Mouse (Mus musculus): ENCODE data around the gene Gba2.
A peak's percentile ranks its signal among the peaks of the same experiment; 100 is the strongest.

The Gba2 gene

DNA sequence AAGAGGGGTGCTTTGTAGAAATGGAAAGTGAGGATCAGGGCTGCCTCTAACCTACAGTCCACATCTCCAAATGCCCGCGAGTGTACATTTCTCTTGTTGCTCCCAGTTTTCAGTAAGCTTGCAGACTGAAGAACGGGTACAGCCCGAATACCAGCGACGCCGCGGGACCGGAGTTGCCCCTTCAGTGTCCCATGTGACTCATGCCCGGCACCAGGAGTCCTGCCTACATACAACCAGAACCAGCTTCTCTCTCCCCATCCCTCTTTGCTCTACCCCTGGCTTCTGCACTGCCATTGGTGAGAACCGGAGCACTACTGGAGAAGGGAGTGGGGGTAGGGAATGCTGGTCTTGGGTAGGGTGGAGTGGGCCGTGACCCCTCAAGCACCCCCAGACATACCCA lies 2.7 kb upstream of the Gba2 start:
- DNase-seq (ENCODE audit: low read depth), result no peak

DNA sequence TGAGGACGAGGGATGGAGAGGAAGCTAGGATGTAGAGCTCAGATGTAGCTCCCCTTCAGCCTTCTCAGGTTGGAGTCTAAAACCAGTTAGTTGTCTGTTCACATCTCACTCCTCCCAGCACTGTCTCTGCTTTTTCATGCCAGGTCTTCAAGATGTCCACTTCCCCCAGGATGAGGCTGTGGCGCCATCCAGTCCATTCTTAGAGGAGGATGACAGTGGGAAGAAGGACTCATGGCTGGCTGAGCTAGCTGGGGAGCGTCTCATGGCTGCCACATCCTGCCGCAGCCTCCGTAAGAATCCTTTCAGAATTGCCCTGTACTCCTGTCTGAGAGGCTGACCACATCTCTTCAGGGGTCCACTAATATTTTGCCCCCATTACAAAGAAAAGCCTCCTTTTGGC lies 2.0 kb upstream of the Gba2 start:
- DNase-seq (ENCODE audit: low read depth), result no peak

DNA sequence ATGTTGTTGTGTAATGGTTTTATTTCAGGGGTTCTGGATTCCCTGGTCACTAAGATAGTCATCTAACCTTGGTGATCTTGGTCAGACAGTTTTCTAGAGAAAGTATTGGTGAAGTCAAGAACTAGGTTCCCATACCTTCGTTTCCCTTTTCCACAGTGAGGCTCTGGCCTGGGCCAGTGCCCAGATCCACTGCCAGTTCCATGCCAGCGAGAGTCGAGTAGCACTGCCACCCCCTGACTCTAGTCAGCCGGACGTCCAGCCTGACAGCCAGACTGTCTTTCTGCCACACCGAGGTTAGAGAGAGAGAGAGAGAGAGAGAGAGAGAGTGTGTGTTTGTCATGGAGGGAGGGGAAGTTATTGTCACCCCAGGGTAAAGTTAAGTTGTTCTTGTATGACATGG lies 1.1 kb upstream of the Gba2 start:
- DNase-seq (ENCODE audit: low read depth), result no peak

DNA sequence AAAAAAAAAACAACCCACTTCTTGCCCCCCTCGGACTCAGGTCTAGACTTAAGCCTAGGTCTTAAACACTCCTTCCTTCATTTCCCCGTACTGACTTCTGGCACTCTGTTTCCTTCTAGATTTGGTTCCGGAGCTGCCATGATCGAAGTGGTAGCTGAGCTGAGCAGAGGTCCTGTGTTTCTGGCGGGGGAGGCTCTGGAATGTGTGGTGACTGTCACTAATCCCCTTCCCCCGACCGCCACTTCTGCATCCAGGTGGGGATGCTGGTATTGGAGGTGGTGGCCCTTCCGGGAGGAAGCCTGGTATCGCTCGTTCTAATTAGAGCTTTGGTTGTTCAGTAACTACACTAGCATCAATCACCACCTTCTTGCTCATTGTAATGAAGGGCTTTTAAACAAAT lies 583 bp upstream of the Gba2 start:
- no peak for DNase-seq (ENCODE audit: low read depth)

DNA sequence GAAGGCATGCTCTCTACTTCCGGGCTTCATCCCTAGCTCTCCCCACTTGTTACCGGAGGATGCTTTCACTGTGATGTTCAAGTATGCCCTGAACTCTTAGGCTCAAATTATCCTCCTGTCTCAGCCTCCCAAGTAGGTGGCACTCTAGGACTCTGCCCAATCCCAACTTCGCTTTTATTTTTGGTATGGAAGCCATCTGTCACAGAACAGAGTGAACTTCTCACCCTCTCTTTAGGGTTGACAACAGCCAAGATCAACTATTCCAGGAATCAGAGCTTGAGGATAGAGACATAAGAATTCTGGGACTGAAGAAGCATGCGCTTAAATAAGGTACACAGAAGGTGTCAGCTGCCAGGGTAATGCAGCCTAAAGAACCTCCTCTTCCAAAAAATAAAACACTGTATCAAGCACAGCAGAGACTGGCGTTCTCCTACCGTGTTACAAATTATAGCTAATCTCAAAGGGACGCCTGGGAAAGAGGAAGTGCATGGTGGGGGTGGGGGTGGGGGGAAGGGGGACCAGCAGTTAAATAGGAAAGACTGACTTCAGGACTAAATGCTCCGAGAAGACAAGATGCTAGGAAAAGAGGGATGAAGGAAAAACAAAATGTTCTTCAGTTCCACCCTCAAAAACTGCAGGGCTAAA lies 1.3 kb downstream of the Gba2 start:
- DNase-seq (ENCODE audit: low read depth), result no peak

DNA sequence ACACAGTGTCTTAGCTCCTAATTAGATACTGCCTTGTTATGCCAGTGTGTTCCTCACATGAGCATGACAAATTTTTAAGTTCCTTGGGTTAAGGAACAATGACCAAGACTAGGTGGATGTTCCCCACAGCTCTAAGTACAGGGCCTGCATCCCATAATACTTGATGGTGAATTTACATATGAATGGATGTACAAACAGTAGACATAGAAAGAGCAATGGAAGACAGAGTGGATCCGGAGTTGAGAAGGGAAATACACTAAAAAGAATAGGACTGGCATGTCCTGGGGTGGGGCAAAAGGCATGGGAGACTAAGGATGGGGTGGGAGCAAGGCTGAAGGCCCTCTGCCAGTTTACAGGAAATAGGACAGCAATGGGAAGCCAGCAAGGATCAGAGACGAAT lies 3.3 kb downstream of the Gba2 start:
- no peak for DNase-seq (ENCODE audit: low read depth)

DNA sequence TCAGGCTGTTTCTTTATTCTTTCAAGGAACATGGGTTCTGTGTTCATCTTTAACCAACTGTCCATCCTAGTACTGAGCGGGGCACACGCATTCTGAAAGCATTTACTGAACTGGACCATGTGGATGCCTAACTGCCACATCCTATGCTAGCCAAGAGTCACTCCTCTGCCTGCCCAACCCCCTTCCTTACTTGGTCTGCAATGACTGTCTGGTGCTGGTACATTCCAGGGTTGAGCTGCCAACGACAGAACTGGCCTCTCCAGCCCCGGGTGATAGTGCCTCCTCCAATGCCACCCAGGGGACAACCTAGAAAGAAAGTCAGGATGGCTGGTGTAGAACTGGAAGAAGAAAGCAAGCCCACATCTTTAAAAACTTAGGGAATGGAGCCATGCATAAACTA lies 5.1 kb downstream of the Gba2 start:
- DNase-seq (ENCODE audit: low read depth), result no peak

DNA sequence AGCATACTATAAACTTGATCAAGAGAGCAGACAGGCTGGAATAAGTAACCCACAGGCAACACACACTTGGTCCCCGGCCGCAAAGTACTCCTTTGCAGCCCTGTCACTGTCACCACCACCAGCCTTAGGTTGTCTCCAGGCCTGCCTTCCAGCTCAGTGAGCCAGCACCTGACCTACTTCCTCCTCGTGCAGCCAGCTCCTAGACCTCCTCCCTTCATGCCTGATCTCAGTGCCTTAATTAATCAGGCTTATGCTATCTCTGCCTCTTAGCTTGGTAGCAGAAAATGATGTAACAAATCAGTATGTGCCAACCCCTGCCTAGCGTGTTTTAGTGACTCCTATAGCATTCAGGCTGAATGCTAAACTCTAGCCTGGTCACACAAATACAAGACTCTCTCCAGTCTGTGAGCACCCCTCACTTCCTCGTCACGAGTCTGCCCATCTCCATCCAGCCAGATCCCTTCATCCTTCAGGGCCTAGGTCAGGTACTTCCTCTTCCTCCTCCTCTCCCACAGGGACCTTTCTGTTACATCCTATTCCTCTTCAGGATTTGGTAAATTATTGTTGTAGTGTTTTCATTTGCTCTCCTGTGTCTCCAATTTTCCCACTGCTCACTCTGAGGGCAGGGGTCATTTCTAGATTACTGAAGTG lies 7.2 kb downstream of the Gba2 start:
- DNase-seq (ENCODE audit: low read depth), result no peak

DNA sequence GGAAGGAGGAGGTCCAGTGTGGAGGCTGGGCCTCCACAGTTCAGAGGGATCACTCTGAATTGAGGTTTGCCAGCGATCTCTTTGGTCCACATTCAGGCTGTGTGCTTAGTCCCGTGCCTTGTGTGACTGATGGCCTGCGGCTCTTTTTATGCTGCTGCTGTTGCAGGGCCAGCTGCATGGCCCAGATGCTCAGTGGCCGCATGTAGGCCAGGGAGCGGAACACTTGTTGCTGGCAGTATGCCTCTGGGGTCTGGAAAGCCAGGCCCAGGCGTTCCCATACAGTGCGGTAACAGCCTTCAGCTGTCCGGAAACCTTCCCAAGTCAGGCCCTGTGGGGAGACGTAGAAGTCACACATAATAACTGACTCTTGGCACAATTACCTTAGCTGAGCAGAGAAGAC lies 11.5 kb downstream of the Gba2 start:
- no peak for DNase-seq (ENCODE audit: low read depth)

DNA sequence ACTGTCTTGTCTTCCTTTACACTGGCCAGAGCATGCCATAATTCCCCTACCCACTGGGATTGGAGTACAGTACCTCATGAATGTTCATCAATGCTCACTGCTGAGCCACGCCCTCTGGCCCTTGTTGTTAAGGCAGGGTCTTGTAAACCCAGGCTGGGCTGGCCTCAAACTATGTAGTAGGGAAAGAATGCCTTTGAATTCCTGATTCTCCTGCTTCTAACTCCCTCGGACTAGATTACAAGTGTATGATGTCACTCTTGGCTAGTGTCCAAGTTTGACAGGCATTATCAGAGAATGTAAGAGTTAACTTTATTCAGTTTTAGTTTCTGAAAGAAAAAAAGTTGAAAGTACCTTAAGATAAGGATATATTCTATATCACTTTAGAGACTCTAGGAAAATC lies 14.4 kb downstream of the Gba2 start:
- DNase-seq (ENCODE audit: low read depth), result no peak

DNA sequence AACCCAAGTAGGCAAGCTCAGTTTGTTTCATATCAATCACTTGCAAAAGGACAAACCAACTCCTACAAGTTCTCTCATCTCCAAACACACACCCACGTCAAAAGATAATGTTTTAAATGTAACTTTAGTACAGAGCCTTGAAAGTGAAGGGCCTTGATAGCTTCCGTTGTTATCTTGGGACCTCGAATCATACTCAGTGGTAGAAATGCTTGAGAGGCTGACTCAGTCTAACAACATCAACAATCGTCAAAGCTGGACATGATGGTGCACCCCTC lies 15.1 kb downstream of the Gba2 start:
- DNase-seq (ENCODE audit: low read depth), result no peak

DNA sequence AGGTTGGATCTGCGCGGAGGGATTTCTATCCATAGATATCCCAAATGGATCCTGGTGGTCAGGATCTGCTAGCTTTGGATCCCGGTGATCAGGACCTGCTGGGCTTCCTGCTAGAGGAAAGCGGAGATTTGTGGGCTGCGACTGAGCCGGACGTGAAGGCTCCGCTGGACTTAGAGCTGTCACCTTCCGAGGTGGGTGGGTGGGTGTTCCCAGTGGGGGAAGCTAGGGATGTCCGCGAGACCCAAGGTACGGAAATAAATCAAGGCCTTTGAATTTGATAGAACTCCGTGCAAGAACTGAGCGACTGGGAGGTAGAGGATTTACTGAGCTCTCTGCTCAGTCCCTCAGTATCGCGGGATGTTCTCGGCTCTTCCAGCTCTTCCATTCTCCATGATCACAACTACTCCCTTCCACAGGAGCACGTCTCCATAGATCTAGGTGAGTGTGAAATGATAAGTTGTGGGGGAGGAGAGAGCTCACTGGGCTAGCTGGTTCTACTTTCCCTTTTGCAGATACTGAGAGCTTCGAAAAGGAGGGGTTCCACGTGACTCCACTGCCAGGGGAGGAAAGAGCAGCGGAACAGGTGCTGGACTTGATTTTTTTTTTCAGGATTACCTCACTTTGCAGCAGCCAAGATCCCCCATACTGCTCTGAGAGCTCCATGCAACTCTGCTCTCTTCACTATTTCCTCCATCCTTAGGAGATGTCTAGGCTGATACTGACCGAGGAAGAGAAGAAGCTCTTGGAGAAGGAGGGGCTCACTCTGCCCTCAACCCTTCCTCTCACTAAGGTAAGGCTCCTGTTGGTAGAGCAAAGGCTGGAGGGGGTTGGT lies 15.7 kb downstream of the Gba2 start:
- DNase-seq (ENCODE audit: low read depth), result no peak

DNA sequence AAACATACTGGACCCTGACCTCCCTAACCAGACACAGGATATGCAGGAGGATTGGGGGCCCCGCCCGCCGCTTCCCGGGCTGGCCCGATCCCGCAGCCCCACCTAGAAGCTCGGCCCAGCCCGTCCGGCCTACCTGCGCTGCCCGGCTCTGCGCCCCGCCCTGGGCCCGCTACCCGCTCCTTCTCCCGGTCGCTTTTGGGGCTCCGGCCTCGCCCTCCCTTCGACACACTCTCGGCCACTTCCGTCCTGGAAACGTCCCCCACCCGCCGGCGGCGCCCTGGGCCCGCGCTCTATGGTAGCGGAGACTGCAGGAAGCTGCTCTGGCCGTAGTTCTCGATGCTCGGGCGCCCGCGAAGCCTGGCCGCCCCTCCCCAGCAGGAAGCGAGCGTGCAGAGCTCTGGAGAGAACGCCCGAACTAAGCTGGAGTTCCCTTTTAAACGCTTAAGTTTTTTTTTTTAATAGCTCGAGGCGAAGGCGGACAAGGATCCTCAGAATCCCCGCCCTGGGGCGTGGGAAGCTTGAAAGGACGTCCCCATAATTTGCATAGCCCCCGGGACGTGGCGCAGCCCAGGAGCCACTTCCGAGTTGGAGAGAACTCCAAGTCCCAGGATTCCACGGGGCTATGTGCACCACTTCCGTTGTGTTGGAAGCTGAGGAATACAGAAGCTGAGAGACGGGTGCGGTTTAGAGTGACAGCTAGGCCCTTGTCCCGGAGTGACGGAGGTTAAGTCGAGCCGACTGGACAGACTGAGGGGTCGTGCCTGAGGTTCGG lies 16.5 kb downstream of the Gba2 start, which contains the start of the genes Creb3 and Tln1:
TSS of gene Creb3 (plus strand) at position 336 of the 772 bp plus-strand sequence.
TSS of gene Tln1 (minus strand) at position 695 of the 772 bp plus-strand sequence.
- DNase-seq (ENCODE audit: low read depth), result peak; percentile 99

DNA sequence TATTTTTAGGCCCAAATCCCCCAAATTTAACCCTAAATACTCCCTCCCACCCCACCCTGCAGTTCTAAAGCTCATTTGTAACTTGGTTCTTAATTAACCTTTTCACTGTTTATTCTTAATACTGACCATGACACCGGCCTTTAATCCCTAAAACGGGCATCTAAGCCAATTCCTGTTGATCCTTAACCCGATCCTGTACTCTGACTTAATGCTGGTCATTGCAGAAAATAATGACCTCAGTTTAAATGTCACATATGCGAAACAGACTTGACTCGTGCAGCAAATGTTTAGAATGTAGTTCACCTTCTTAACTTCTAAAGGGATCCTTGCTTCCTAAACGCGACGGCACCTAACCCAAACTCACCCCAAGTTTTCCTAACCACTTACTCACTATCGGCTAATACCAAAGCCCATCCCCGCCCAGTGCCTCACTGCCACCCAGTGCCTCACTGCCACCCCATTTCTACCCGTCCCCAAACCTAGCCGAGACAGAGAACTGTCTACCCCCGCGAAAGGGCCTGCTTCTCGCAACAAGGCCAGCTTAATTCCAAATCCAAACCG lies 17.2 kb downstream of the Gba2 start:
- no peak for DNase-seq (ENCODE audit: low read depth)

DNA sequence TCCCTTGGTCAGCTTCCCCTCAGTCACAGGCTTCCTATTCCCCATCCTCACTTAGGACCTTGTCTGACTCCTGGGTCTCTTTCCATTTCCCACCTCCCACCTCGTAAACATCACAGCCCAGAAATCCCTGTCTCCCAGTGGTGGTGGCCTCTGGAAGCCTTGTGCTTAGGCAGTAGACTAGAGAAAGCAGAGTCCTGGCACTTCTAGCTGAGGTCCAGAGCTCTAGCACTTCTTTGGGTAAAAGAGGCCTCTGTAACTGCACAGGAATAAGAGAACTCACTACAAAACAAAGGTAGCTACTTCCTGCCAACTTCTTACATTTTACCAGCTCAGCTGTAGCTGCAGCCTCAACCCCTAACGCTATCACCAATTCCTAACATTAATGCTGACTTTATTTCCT lies 17.7 kb downstream of the Gba2 start:
- no peak for DNase-seq (ENCODE audit: low read depth)

DNA sequence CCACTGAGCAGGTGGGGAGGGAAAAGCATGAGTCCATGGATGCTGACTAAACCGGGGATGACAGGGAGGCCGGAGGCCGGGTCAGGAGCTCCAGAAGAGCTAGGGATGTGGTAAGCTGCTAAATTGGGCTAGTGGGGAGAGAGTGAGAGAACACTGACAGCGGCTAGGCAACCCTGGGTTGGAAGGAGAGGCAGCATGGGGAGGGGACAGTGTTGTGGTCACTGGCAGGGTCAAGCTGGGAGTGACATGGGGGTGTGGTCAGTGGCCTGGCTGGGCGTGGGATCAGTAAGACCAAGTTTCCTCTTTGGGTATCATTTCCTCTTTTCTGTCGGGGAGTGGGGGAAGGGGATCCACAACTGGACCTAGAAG lies 18.4 kb downstream of the Gba2 start:
- DNase-seq (ENCODE audit: low read depth), result peak; percentile 98

DNA sequence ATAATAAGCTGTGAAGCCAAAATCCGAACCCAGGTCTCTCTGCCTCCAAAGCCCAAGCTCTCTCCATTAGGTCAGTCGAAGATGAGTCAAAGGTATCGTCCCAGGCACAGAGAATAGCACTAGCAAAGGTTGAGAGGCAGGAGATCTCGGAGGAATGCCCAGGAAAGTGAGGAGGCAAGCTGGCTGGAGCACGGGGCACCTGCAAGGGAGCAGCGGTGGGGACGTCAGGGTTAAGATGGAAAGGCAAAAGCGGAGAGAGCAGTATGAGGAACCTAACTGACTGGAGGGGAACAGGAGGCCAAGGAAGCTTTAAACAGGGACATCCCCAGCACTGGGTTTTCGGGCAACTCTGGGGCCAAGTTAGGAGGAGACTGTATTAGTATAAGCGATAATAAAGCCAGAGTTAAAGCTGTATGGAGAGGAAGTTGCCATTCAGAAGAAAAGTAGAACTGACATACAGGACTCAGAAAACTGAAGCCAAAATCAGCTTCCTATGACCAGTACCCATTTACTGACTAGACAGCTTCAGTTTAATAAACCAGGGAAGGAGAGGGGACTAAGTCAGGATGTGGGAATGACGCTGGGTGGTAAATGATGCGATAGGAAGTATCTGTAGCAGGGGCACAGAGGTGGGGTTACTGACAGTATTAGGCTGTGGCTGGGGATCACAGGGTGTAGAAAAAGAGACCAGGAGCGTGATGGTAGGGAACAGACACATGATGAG lies 19.0 kb downstream of the Gba2 start:
- peak; percentile 11 for DNase-seq (ENCODE audit: low read depth)

DNA sequence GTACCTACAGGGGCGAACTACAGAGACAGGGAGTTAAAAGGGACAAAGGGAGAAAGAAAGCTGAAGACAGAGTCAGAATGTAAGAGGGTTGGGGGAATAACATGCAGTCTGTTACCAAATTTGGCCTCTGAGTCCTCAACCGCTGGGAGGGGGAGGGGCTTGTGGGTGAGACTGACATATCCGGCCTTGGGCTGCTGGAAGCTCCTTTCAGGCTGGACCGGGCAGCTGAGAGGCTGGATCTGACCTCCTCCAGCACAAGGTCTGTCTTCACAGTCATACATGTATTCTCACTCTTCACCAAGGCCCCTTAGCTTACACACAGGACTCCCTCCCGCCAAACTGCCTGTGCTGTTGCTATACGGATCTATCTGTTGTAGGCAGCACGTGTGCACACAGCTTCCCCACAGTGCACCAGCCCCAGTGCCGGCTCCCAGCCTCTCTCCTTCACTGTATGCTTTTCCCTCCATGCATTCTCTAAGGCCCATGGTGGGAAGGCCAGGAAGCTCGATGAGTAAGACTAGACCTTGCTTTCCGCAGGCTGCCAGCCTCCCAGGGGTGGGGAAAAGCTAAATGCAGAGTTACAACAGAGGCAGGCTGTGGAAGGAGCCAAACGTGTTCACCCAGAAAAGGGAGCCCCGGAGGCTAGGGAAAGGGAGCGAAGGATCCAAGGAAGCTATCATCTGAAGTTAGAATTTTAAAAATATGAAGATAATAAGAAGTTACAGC lies 19.9 kb downstream of the Gba2 start:
- DNase-seq (ENCODE audit: low read depth), result peak; percentile 95

DNA sequence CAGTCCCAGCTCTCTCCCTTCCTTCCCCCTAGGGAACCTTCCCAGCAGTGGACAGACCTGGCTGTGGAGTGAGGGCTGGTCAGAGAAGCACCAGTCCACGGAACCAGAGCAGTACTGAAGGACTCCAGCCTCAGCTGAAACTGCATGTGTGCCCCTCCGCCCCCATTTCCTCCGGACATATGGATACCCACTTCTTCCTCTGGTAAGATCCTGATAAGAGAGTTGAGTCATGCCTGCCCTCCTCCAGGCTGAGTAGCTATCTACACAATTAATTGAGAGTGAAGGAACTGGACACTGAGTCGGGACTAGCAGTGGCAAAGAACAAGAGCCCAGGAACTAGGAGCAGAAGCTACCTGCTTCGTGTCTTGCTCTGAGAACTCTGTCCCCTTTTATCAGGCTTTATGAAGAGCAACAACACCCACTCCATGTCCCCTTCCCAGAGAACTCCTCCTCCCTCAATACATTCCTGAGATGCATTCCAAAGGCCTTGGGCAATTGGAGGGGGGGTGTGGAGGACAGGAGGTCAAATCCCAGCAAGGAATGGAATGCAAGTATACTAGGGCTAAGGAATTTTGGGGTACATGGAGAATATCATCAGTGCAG lies 20.5 kb downstream of the Gba2 start:
- DNase-seq (ENCODE audit: low read depth), result peak; percentile 97

DNA sequence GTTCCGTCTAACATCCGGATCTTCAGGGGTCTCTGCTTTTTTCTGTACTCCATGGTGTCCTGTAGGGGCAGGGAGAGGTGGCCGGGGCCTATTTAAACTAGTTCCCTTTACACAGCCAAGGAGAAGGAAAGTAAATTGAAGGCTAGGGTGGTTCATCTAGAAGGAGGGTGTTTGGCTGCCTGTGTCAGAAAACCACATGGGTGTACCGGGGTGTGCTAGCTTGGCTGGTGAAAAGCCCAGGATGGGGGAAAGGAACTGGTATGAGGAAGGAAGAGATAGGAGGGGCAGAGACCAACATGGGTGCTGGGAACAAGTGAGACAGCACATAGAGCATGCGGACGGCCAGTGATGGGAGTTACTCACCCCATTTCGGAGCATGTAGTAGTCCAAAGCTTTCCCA lies 22.7 kb downstream of the Gba2 start:
- DNase-seq (ENCODE audit: low read depth), result peak; percentile 52

DNA sequence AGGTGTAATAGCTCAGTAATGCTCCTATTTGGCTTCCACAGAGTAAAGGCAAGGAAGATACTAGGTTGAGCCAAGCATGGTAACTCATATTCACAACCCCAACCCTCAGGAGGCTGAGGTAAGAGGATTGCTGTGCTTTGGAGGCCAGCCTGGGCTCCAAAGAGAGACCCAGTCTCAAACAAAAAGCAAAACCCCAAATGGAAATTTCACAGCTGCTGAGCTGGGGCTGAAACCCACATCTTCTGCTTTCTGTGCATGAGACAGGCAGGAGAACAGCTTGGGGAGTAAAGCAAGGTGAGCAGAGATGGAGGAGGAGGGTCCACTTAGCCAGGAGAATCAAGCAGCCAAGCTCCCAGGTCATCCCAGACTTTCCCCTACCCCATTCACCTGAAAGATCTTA lies 24.8 kb downstream of the Gba2 start:
- DNase-seq (ENCODE audit: low read depth), result no peak
